Mouse (Mus musculus): ENCODE data around the gene Csk.

GRCm38 (mm10) chr9:57656631-57657350, 3.4 kb upstream of the Csk start:
- no peak for TF ChIP-seq CTCF (IDR thresholded peaks at IDR 0.05; ENCODE audit: low read depth)
- TF ChIP-seq EP300 (IDR thresholded peaks at IDR 0.05; ENCODE audit: low read depth), result no peak
